ENCODE assay signal across 15 mouse cellular contexts in genomic region chr2:102944415-102945012, GRCm38 (mm10). TPM values are rescaled to one million over a fixed set of nuclear protein-coding genes. Genes with fewer than 3 reads are reported as not detected.
DNase-seq lines count a peak whose midpoint lies in the region; ATAC-seq and TF ChIP-seq lines count a peak whose summit lies in the region.
"Had no signal": no experiment of that assay in that cellular context is flagged by ENCODE, and none has a peak within 500 bp of the region (broad histone marks: within the 10 kb centered on the region; RNA-seq: fewer than 3 reads in every experiment).

No protein-coding gene starts in this region.

- peak overlapping the region; percentile 67 for H3K27ac ChIP-seq in liver, postnatal 0 days (ENCODE audit: low read depth)
- peak overlapping the region; percentile 95 for H3K27ac ChIP-seq in embryonic fibroblast, embryonic 13.5 days (ENCODE audit: insufficient read depth, low read length)
- no peak overlapping the region for H3K27ac ChIP-seq in midbrain, postnatal 0 days (ENCODE audit: low read depth, low read length)
- H3K27ac ChIP-seq: midbrain, embryonic 12.5 days had no signal

- H3K9me3 ChIP-seq in liver, postnatal 0 days (ENCODE audit: low read length): no peaks in the 10 kb centered on the region
- H3K9me3 ChIP-seq in midbrain, postnatal 0 days (ENCODE audit: low read length): no peaks in the 10 kb centered on the region
- H3K9me3 ChIP-seq: midbrain, embryonic 12.5 days had no signal

- H3K9ac ChIP-seq in liver, postnatal 0 days (replicated peaks): no peak overlapping the region
- H3K9ac ChIP-seq in midbrain, postnatal 0 days (replicated peaks; ENCODE audit: low read length, poor library complexity, severe bottlenecking): no peak overlapping the region
- H3K9ac ChIP-seq: lung, embryonic 14.5 days; midbrain, embryonic 12.5 days had no signal

- ATAC-seq in frontal cortex, adult (ENCODE audit: low TSS enrichment): peak; percentile 36
- ATAC-seq in liver, postnatal 0 days: no peak
- ATAC-seq in midbrain, postnatal 0 days (ENCODE audit: low FRiP score): peak; percentile 56; the same call in 1 of the 2 replicates

- H3K4me1 ChIP-seq in liver, postnatal 0 days (ENCODE audit: insufficient read depth): peaks cover 9% of the 10 kb centered on the region; the same call in 1 of the 2 replicates
- H3K4me1 ChIP-seq in embryonic fibroblast, embryonic 13.5 days (ENCODE audit: control insufficient read depth, insufficient read depth, low read length): peaks cover 30% of the 10 kb centered on the region
- 0 out of 2 replicates have a peak, but pooled peaks cover 3% of the 10 kb centered on the region for H3K4me1 ChIP-seq in midbrain, postnatal 0 days (ENCODE audit: insufficient read depth, low read length)

- no peak; the same call in 1 of the 2 replicates for TF ChIP-seq POLR2A in embryonic fibroblast, embryonic 13.5 days (IDR thresholded peaks at IDR 0.05; ENCODE audit: low read depth, low read length)

- TF ChIP-seq EP300 in liver, postnatal 0 days (IDR thresholded peaks at IDR 0.05; ENCODE audit: low read depth): no peak

- 60% methylated on average over 7 of the region's 7 CpGs for WGBS in liver, postnatal 0 days (ENCODE audit: insufficient replicate concordance)
- 55% methylated on average over 7 of the region's 7 CpGs for WGBS in midbrain, postnatal 0 days

- no peak for TF ChIP-seq CTCF in liver, postnatal 0 days (IDR thresholded peaks at IDR 0.05; ENCODE audit: low read depth)
- TF ChIP-seq CTCF in embryonic fibroblast, embryonic 13.5 days (IDR thresholded peaks at IDR 0.05; ENCODE audit: borderline replicate concordance, insufficient read depth, low read length): no peak
- TF ChIP-seq CTCF in midbrain, postnatal 0 days (IDR thresholded peaks at IDR 0.05): no peak

- no peaks in the 10 kb centered on the region for H3K36me3 ChIP-seq in liver, postnatal 0 days (replicated peaks; ENCODE audit: insufficient read depth, low read length)
- H3K36me3 ChIP-seq in midbrain, postnatal 0 days (ENCODE audit: insufficient read depth, low read length): no peaks in the 10 kb centered on the region
- H3K36me3 ChIP-seq: midbrain, embryonic 12.5 days had no signal

- no peak overlapping the region for H3K4me3 ChIP-seq in liver, postnatal 0 days (ENCODE audit: low read depth, low read length)
- H3K4me3 ChIP-seq in embryonic fibroblast, embryonic 13.5 days (ENCODE audit: insufficient read depth, low read length): no peak overlapping the region
- no peak overlapping the region for H3K4me3 ChIP-seq in midbrain, postnatal 0 days (ENCODE audit: low read depth, low read length)
- H3K4me3 ChIP-seq: midbrain, embryonic 12.5 days had no signal

- H3K4me2 ChIP-seq in liver, postnatal 0 days (ENCODE audit: low read depth, low read length): no peak overlapping the region
- no peak overlapping the region for H3K4me2 ChIP-seq in midbrain, postnatal 0 days (ENCODE audit: low read depth, low read length, poor library complexity, severe bottlenecking)
- H3K4me2 ChIP-seq: lung, embryonic 14.5 days; midbrain, embryonic 12.5 days had no signal

- H3K27me3 ChIP-seq in liver, postnatal 0 days (ENCODE audit: insufficient read depth, low read length): no peaks in the 10 kb centered on the region
- H3K27me3 ChIP-seq in midbrain, postnatal 0 days (ENCODE audit: insufficient read depth, low read length): no peaks in the 10 kb centered on the region
- H3K27me3 ChIP-seq: midbrain, embryonic 12.5 days had no signal

- no peak for DNase-seq in frontal cortex, adult 2 months (ENCODE audit: extremely low spot score in 1 of 2, low spot score in 1 of 2)
- DNase-seq in liver, postnatal 0 days: no peak
- DNase-seq in liver: no peak
- no peak for DNase-seq in midbrain, postnatal 0 days (ENCODE audit: low spot score)
- DNase-seq in cerebellum, adult 8-10 months: no peak
- no peak for DNase-seq in cerebellum, adult 11 months
- DNase-seq: adrenal gland, postnatal 14 days; cerebellum, adult 18-20 months; kidney, adult 18-20 months; kidney, postnatal 4 days; thymus, postnatal 14 days had no signal

RNA-seq across cellular contexts. Expression of gene Cd44, which starts 43.0 kb away (rescaled TPM):
- polyA plus RNA-seq in frontal cortex, adult 2 months (2012; rRNA removed): 1.7 and 2.0 TPM in 2 replicates
- polyA plus RNA-seq in liver, postnatal 0 days (2015; fragmentation: Nextera tagmentation; extraction: Ambion mirVana): 14.1 and 15.2 TPM in 2 replicates
- polyA plus RNA-seq in embryonic fibroblast, embryonic 13.5 days (2011; ENCODE audit: insufficient read length, low read depth, missing spikeins): 255 and 594 TPM in 2 replicates
- total RNA-seq in midbrain, postnatal 0 days (2014; rRNA removed): 5.4 and 6.2 TPM in 2 replicates
- polyA plus RNA-seq in midbrain, postnatal 0 days (2015; fragmentation: Nextera tagmentation; extraction: Ambion mirVana): 2.9 and 3.4 TPM in 2 replicates

Comparison
In these comparisons a context has a peak if more than half of its experiments do, and no peak if none do; other contexts are left out.
1. RNA of gene Cd44, which starts 43.0 kb away (polyA plus RNA-seq): 255 to 594 TPM in embryonic fibroblast, embryonic 13.5 days; 14.1 to 15.2 TPM in liver, postnatal 0 days, 2.9 to 3.4 TPM in midbrain, postnatal 0 days and 1.7 to 2.0 TPM in frontal cortex, adult 2 months; every median in the first group is over 10 times any median in the second.